Mouse (Mus musculus) mesoderm, embryonic 11.5 days (tissue): ENCODE measurements at regions not wholly inside any gene's neighbourhood (a gene's known extent, or its start where the extent isn't known, plus 50 kb on each side); places are given as distances from the start of the nearest gene placed in this dataset.

ENCODE experiments used
- DNase-seq: peaks from one replicate; pipeline ENCODE4 v3.0.0-alpha.2; 2012; ENCODE audit warnings: low read depth, low spot score

- no peak for DNase-seq
These were observed 101.7 kb upstream of the Slc13a1 start for GRCm38 (mm10) chr6:24269633-24270032.

GRCm38 (mm10) chr6:24263796-24264195, 95.9 kb upstream of the Slc13a1 start:
- no peak for DNase-seq

GRCm38 (mm10) chr6:24262578-24262977, 94.7 kb upstream of the Slc13a1 start:
- no peak for DNase-seq

GRCm38 (mm10) chr6:24245591-24245990, 77.7 kb upstream of the Slc13a1 start:
- no peak for DNase-seq

- peak; percentile 1 for DNase-seq
These were observed 70.6 kb upstream of the Slc13a1 start for GRCm38 (mm10) chr6:24238541-24238940.

- no peak for DNase-seq
These were observed 70.2 kb upstream of the Slc13a1 start for GRCm38 (mm10) chr6:24238054-24238453.

GRCm38 (mm10) chr6:24233626-24234025, 65.7 kb upstream of the Slc13a1 start:
- DNase-seq = no peak

GRCm38 (mm10) chr6:24220589-24220988, 52.7 kb upstream of the Slc13a1 start:
- no peak for DNase-seq

GRCm38 (mm10) chr6:24219882-24220522, 52.1 kb upstream of the Slc13a1 start:
- no peak for DNase-seq
